Mouse (Mus musculus) gastrocnemius, postnatal 36 days (tissue): Measurements from ENCODE around the gene Mettl11b. TPM values are rescaled to one million over a fixed set of nuclear protein-coding genes. Genes with fewer than 3 reads are reported as not detected.

ENCODE experiments used
- DNase-seq, 2 experiments: peaks; one replicate each; pipeline ENCODE4 v3.0.0; 2022
- intact Hi-C: fragments of 180-260 bp; cut with DNase I; formaldehyde crosslinking; loops from one replicate; pipeline ENCODE4 v1.15.1; 2025
- total RNA-seq, 2 experiments: library from RNA; stranded (reverse); gene quantifications; 2 replicates each; pipeline ENCODE4 v1.2.3; 2021

Gene Mettl11b
- total RNA-seq, 2 experiments from 2014 or later: 20.0 to 24.6 TPM

- DNase-seq: no peak
- intact Hi-C loops: no loop called here
Observed at GRCm38 (mm10) chr1:163657056-163657455, 68.0 kb downstream of the Mettl11b start.

- DNase-seq: no peak
- intact Hi-C loops: no loop called here
Observed at GRCm38 (mm10) chr1:163656432-163656831, 68.6 kb downstream of the Mettl11b start.

Other genes starting within 250 kb of the Mettl11b start
- gene Kifap3, start 54.4 kb upstream of the Mettl11b start, total RNA-seq: 10 to 100 TPM; 15.8 to 16.9 TPM
- 1 to 10 TPM; 4.7 to 4.9 TPM for gene Scyl3, start 203.9 kb upstream of the Mettl11b start, total RNA-seq